Mouse (Mus musculus): ENCODE results near the gene Vars2. TPM values are rescaled to one million over a fixed set of nuclear protein-coding genes. Genes with fewer than 3 reads are reported as not detected.

Vars2 gene
- polyA plus RNA-seq (2016; fragmentation: Nextera tagmentation; extraction: Ambion mirVana): 14.9 and 15.2 TPM in 2 replicates

GRCm38 (mm10) chr17:35667334-35668065 is at the start of gene Vars2:
TSS of gene Vars2 (minus strand) at chr17:35667592.
- under 1% methylated on average over 61 of the region's 61 CpGs for WGBS
- H3K4me3 ChIP-seq: peak within 1 kb of the TSS; percentile 73
- H3K27me3 ChIP-seq (replicated peaks): no peaks in the 10 kb centered on the region
- H3K4me1 ChIP-seq: peaks cover 20% of the 10 kb centered on the region
- H3K9ac ChIP-seq: peak within 1 kb of the TSS; percentile 73
- no peaks in the 10 kb centered on the region for H3K9me3 ChIP-seq
- H3K27ac ChIP-seq: peak within 1 kb of the TSS; percentile 53; the same call in 1 of the 2 replicates
- peak; percentile 89 for ATAC-seq (ENCODE audit: low FRiP score, low read depth)
- H3K4me2 ChIP-seq (replicated peaks): peak within 1 kb of the TSS; percentile 89
- H3K36me3 ChIP-seq: peaks cover 26% of the 10 kb centered on the region

GRCm38 (mm10) chr17:35717080-35717479 is 49.7 kb upstream of the Vars2 start:
- Histone ChIP-seq H3K4me2 (replicated peaks) (no peak overlapping the region), H3K27me3 (replicated peaks) (no peaks in the 10 kb centered on the region), H3K36me3 (no peaks in the 10 kb centered on the region), H3K9me3 (no peaks in the 10 kb centered on the region), H3K4me3 (no peak overlapping the region), H3K9ac (no peak overlapping the region), H3K4me1 (peaks cover 5% of the 10 kb centered on the region; the same call in 1 of the 2 replicates), H3K27ac (no peak overlapping the region)
- 89% methylated on average over 6 of the region's 6 CpGs for WGBS
- no peak for ATAC-seq (ENCODE audit: low FRiP score, low read depth)

DNA sequence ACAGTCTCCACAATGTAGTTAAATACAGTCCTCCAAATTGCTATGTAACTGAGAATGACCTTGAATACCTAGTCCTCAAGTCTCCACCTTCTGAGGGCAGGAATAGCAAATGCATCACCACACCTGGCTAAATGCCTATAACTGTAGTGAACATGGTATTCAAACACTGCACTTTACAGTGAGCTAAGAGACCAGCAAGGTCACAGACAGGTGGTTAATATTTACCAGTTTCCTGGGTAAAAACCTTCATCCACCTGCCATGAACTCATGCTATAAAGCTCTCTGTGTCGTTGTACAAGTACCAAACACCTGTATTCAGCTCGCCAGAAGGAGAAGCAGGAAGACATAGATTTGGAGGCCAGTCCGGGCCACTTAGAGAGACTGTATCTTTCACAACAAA is 48.7 kb upstream of the Vars2 start:
- H3K36me3 ChIP-seq: no peaks in the 10 kb centered on the region
- no peaks in the 10 kb centered on the region for H3K9me3 ChIP-seq
- H3K4me1 ChIP-seq: peaks cover 8% of the 10 kb centered on the region; the same call in 1 of the 2 replicates
- no peak overlapping the region for H3K27ac ChIP-seq
- ATAC-seq (ENCODE audit: low FRiP score, low read depth): no peak
- H3K27me3 ChIP-seq (replicated peaks): no peaks in the 10 kb centered on the region
- WGBS: 93% methylated on average over 3 of the region's 3 CpGs
- no peak overlapping the region for H3K9ac ChIP-seq
- no peak overlapping the region for H3K4me2 ChIP-seq (replicated peaks)
- no peak overlapping the region for H3K4me3 ChIP-seq

- Histone ChIP-seq H3K4me2 (replicated peaks) (no peak overlapping the region), H3K27ac (peak overlapping the region; percentile 28; the same call in 1 of the 2 replicates), H3K4me1 (peaks cover 12% of the 10 kb centered on the region), H3K9me3 (no peaks in the 10 kb centered on the region), H3K27me3 (replicated peaks) (no peaks in the 10 kb centered on the region), H3K9ac (no peak overlapping the region), H3K4me3 (no peak overlapping the region), H3K36me3 (no peaks in the 10 kb centered on the region)
- 31% methylated on average over 8 of the region's 8 CpGs for WGBS
- peak; percentile 76 for ATAC-seq (ENCODE audit: low FRiP score, low read depth)
Observed at GRCm38 (mm10) chr17:35710705-35711347, 43.4 kb upstream of the Vars2 start.

DNA sequence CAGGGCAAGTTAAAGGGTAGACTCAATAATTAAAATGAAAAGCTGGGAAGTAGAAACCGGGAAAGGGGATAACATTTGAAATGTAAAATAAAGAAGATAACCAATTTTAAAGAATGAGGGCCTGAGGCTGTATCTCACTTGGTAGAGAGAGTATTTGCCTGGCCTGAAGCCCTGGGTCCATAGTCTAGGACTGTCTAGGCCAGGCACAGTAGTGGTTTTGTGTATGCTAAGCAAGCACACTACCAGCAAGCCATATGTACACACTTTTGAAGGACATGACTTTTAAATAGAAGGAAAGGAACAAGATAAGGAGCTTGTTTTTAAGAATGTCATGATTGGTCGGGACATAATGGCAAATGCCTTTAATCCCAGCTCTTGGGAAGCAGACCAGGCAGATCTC is 41.2 kb upstream of the Vars2 start:
- Histone ChIP-seq H3K4me1 (peaks cover 27% of the 10 kb centered on the region), H3K9me3 (no peaks in the 10 kb centered on the region), H3K4me2 (replicated peaks) (no peak overlapping the region), H3K27me3 (replicated peaks) (no peaks in the 10 kb centered on the region), H3K9ac (no peak overlapping the region), H3K36me3 (no peaks in the 10 kb centered on the region), H3K4me3 (no peak overlapping the region), H3K27ac (no peak overlapping the region)
- WGBS: 89% methylated on average over 2 of the region's 2 CpGs
- ATAC-seq (ENCODE audit: low FRiP score, low read depth): no peak

DNA sequence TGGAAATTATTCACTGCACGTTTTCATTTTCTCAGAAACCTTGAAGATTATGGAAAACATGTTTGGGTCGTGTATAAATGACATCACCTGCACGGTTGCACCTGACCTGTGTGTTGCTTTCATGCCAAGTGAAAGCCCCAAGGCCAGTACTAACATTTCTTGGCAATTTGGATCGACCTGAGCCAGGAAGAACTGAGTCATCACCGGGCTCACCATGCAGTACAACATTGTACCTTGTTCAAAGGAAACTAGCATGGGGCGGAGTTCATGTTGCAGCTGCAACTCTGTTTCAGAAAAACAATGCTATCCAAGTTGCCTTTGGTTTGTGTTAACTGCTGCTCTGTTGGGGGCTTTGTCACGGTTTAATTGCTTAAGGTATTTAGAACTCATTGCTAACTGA is 40.5 kb upstream of the Vars2 start:
- H3K27ac ChIP-seq: no peak overlapping the region
- no peak overlapping the region for H3K9ac ChIP-seq
- no peak for ATAC-seq (ENCODE audit: low FRiP score, low read depth)
- H3K9me3 ChIP-seq: no peaks in the 10 kb centered on the region
- H3K4me1 ChIP-seq: peaks cover 27% of the 10 kb centered on the region
- H3K4me3 ChIP-seq: no peak overlapping the region
- no peaks in the 10 kb centered on the region for H3K36me3 ChIP-seq
- no peak overlapping the region for H3K4me2 ChIP-seq (replicated peaks)
- 59% methylated on average over 7 of the region's 7 CpGs for WGBS
- H3K27me3 ChIP-seq (replicated peaks): no peaks in the 10 kb centered on the region

DNA sequence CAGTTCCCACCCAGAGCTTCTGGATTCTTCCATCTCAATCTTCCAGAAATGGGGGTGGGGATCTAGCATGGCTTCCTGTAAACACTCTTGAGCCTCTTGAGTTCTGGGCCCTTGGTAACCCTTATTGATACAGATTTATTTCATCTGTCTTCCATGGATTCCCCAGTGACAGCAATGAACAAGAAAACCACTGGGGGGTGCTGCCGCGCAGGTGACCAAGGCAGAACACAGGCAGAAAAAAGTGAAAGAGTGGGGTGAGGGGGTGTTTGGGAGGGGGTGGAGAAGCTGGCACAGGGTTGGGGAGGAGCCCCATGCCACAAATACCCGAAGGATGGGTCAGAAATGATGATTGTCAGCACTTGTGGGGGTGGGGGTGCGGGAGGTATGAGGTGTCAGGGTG is 38.4 kb upstream of the Vars2 start:
- Histone ChIP-seq H3K4me1 (peaks cover 33% of the 10 kb centered on the region), H3K27me3 (replicated peaks) (no peaks in the 10 kb centered on the region), H3K27ac (no peak overlapping the region), H3K9ac (no peak overlapping the region), H3K4me3 (no peak overlapping the region), H3K9me3 (no peaks in the 10 kb centered on the region), H3K36me3 (no peaks in the 10 kb centered on the region), H3K4me2 (replicated peaks) (no peak overlapping the region)
- 20% methylated on average over 4 of the region's 4 CpGs for WGBS
- no peak for ATAC-seq (ENCODE audit: low FRiP score, low read depth)

GRCm38 (mm10) chr17:35704621-35705464 is 37.5 kb upstream of the Vars2 start, which contains the start of gene Ddr1:
TSS of gene Ddr1 (minus strand) at chr17:35704621.
- Histone ChIP-seq H3K9ac (peak within 1 kb of the TSS; percentile 86), H3K27me3 (replicated peaks) (no peaks in the 10 kb centered on the region), H3K4me1 (peaks cover 28% of the 10 kb centered on the region), H3K36me3 (no peaks in the 10 kb centered on the region; the same call in 1 of the 2 replicates), H3K4me2 (replicated peaks) (peak within 1 kb of the TSS; percentile 88), H3K27ac (peak within 1 kb of the TSS; percentile 96), H3K4me3 (peak within 1 kb of the TSS; percentile 87), H3K9me3 (no peaks in the 10 kb centered on the region)
- ATAC-seq (ENCODE audit: low FRiP score, low read depth): peak; percentile 73
- 3% methylated on average over 19 of the region's 19 CpGs for WGBS

DNA sequence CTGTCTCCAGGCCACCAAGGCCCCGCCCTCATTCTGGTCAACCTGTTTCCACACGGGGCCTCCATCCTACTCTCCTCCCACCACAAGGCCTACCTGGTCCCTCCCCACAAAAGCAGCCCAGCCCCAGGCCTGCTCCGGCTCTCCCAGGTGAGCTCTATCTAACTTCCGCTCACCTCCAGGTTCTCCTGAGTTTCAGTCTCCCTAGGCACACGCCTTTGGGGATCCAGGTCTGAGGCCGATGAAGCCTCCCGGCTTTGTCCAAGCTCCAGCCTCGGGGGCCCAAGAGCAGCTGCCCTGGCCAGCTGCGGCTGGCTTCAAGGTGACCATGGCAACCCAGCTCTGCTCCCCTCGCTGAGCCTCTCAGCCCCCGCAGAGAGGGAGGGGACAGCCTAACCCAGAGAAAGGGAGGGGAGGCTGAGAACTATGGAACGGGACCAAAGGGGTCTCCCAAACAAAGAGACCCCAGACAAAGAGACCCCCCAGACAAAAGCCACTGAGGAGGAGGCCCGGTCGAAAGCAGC is 36.4 kb upstream of the Vars2 start:
- Histone ChIP-seq H3K4me1 (peaks cover 37% of the 10 kb centered on the region), H3K27me3 (replicated peaks) (no peaks in the 10 kb centered on the region), H3K27ac (peak overlapping the region; percentile 96), H3K4me2 (replicated peaks) (peak overlapping the region; percentile 88), H3K4me3 (peak overlapping the region; percentile 87), H3K36me3 (no peaks in the 10 kb centered on the region; the same call in 1 of the 2 replicates), H3K9me3 (no peaks in the 10 kb centered on the region), H3K9ac (peak overlapping the region; percentile 86)
- under 1% methylated on average over 14 of the region's 14 CpGs for whole genome bisulfite sequencing
- peak; percentile 79 for ATAC-seq (ENCODE audit: low FRiP score, low read depth)

DNA sequence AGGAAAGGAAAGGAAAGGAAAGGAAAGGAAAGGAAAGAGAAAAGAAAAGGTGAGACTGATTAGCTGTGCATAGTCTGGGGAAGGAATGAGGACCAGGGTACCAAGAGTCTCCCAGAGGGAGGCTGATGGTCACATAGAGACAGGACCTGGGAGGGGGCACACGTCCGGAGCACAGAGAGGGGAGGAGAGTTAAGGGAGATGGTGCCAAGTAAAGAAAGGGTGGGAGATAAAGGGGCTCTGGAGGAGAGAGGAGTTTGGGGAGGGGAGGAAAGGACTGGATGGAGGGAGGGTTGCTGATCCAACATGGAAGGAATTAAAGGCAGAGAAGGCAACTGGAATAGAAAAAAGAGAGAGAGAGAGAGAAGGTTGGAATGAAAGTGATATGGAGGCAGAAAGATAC is 35.7 kb upstream of the Vars2 start:
- ATAC-seq (ENCODE audit: low FRiP score, low read depth): no peak
- Histone ChIP-seq H3K9ac (peak overlapping the region; percentile 97), H3K27me3 (replicated peaks) (no peaks in the 10 kb centered on the region), H3K4me1 (peaks cover 44% of the 10 kb centered on the region), H3K9me3 (no peaks in the 10 kb centered on the region), H3K4me3 (peak overlapping the region; percentile 87), H3K4me2 (replicated peaks) (peak overlapping the region; percentile 88), H3K27ac (peak overlapping the region; percentile 98), H3K36me3 (no peaks in the 10 kb centered on the region; the same call in 1 of the 2 replicates)
- 2% methylated on average over 2 of the region's 2 CpGs for WGBS

DNA sequence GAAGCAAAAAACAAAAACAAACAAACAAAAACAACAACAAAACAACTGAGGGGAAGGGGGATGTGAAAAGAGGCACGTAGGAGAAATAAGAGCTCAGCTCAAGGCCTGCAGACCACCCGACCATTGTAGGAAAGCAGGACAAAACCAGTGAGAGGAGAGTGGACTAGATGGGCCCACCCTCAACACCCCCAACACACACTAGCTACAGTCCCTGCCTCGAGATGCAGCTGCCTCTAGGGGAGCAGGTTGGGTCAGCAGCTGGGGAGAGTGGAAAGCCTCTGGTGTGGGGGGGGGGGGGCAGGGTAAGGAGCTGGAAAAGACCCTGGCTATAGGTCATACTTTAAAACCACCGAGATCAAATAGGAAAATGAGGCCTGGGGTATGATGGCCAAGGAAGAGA is 35.2 kb upstream of the Vars2 start:
- peak overlapping the region; percentile 87 for H3K4me3 ChIP-seq
- H3K36me3 ChIP-seq: no peaks in the 10 kb centered on the region; the same call in 1 of the 2 replicates
- no peaks in the 10 kb centered on the region for H3K9me3 ChIP-seq
- H3K27ac ChIP-seq: peak overlapping the region; percentile 98
- H3K9ac ChIP-seq: peak overlapping the region; percentile 97
- H3K27me3 ChIP-seq (replicated peaks): no peaks in the 10 kb centered on the region
- ATAC-seq (ENCODE audit: low FRiP score, low read depth): no peak
- H3K4me1 ChIP-seq: peaks cover 49% of the 10 kb centered on the region
- WGBS: 6% methylated on average over 4 of the region's 4 CpGs
- peak overlapping the region; percentile 88 for H3K4me2 ChIP-seq (replicated peaks)
